Mouse (Mus musculus): ENCODE measurements around the gene Syne3. TPM values are rescaled to one million over a fixed set of nuclear protein-coding genes. Genes with fewer than 3 reads are reported as not detected.

Syne3 gene
- total and polyA plus RNA-seq, 3 experiments, result 4.9 to 10.7 TPM; not detected in 1

DNA sequence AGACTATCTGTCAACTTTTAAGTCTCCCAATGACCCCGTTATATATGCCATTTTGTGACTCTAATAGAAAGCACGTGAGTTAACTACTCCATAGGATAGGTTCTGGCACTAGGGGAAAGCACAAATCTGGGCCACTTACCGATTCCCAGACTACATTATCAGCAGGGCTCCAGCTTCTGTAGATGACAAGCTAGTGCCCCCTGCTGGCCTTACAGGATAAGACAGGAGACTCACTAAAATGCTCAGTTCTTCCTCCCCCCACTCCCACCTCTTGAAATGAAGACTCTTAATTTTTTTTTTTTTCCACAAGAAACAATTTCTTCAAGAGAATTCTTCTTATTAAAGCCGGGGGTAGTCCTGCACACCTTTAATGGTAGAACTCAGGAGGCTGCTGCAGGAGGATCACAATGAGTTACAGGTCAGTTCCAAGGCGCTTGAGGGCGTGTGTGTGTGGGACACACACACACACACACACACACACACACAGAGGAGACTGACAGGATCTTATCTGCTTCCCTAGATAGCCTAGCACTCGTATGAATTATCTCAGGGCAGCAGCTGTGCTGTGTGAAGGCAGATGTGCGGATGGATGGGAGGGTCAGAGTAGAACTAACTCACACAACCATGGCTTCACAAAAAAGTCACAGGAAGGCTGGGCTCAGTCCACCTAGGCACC is 15.8 kb upstream of the Syne3 start (continued):
- TF ChIP-seq POLR2AphosphoS2 (IDR thresholded peaks at IDR 0.05; ENCODE audit: low read length) (no peak; the same call in 1 of the 2 replicates), MYC (IDR thresholded peaks at IDR 0.05; ENCODE audit: low read depth, low read length) (no peak), NELFE (IDR thresholded peaks at IDR 0.05; ENCODE audit: low read depth, low read length) (no peak), CHD2 (IDR thresholded peaks at IDR 0.05; ENCODE audit: low read length) (no peak; the same call in 1 of the 2 replicates), TAL1 (IDR thresholded peaks at IDR 0.05; ENCODE audit: low read length) (peak; percentile 88), MAFK (IDR thresholded peaks at IDR 0.05; ENCODE audit: borderline replicate concordance, low read depth, low read length) (no peak), MEF2A (IDR thresholded peaks at IDR 0.05; ENCODE audit: extremely low read depth, insufficient replicate concordance, low read depth, low read length, poor library complexity, severe bottlenecking) (0 out of 2 replicates have a peak, but pooled peaks have one; percentile 57), SMC3 (IDR thresholded peaks at IDR 0.05; ENCODE audit: low read depth, low read length) (peak; percentile 90)

DNA sequence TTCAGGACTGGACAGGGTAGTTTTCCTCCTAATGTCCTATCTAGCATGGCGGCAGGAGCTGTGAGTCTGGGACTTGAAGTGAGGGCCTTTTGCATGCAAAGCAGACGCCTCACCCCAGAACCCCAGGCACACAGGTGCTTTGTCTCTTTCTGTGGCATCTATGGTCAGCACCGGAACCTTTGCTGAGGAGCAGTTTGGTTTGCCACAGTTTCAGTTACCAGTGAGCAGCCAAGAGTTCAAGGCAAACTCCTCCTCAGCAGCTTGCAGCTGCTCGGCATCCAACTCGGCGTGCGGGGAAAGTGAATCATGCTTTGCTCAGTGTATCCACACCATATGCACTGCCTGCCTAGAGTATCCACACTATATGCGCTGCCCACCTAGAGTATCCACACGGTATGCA is 13.2 kb upstream of the Syne3 start:
- peaks cover 1% of the 10 kb centered on the region; the same call in 1 of the 2 replicates for H3K79me2 ChIP-seq (ENCODE audit: control insufficient read depth, insufficient read depth, low read length, poor library complexity)
- H3K27me3 ChIP-seq (ENCODE audit: control insufficient read depth in 1 of 2, insufficient read depth in 2 of 2, low read length in 2 of 2), result no peaks in the 10 kb centered on the region
- H3K4me3 ChIP-seq (ENCODE audit: control insufficient read depth in 1 of 2, insufficient read depth in 1 of 2, low read depth in 2 of 2, low read length in 2 of 2), result no peak overlapping the region
- TF ChIP-seq CTCF (IDR thresholded peaks at IDR 0.05 in 2 of 3, conservative IDR thresholded peaks at IDR 0.05 in 1 of 3; ENCODE audit: control insufficient read depth in 1 of 3, insufficient read depth in 1 of 3, low read depth in 2 of 3, low read length in 3 of 3, poor library complexity in 1 of 3, severe bottlenecking in 1 of 3), result no peak
- TF ChIP-seq GATA1 (IDR thresholded peaks at IDR 0.05; ENCODE audit: low read depth, low read length), result no peak
- no peak for TF ChIP-seq USF1 (IDR thresholded peaks at IDR 0.05; ENCODE audit: low read depth, low read length)
- no peak for TF ChIP-seq CHD1 (IDR thresholded peaks at IDR 0.05; ENCODE audit: low read depth, low read length)
- no peak for TF ChIP-seq MYB (IDR thresholded peaks at IDR 0.05; ENCODE audit: low read depth, low read length)
- TF ChIP-seq MEF2A (IDR thresholded peaks at IDR 0.05; ENCODE audit: extremely low read depth, insufficient replicate concordance, low read depth, low read length, poor library complexity, severe bottlenecking), result no peak
- no peak for TF ChIP-seq TAL1 (IDR thresholded peaks at IDR 0.05; ENCODE audit: low read length)
- no peak for TF ChIP-seq ZNF384 (IDR thresholded peaks at IDR 0.05; ENCODE audit: low read depth, low read length)
- no peak for TF ChIP-seq POLR2AphosphoS5 (IDR thresholded peaks at IDR 0.05; ENCODE audit: borderline replicate concordance, low read depth, low read length)
- no peak for TF ChIP-seq ZC3H11A (IDR thresholded peaks at IDR 0.05; ENCODE audit: low read depth, low read length)
- TF ChIP-seq MXI1 (IDR thresholded peaks at IDR 0.05; ENCODE audit: low read depth, low read length), result no peak
- TF ChIP-seq CHD2 (IDR thresholded peaks at IDR 0.05; ENCODE audit: low read length), result no peak
- no peak for TF ChIP-seq GABPA (IDR thresholded peaks at IDR 0.05; ENCODE audit: low read depth, low read length)
- no peak for TF ChIP-seq SMC3 (IDR thresholded peaks at IDR 0.05; ENCODE audit: low read depth, low read length)
- no peak for TF ChIP-seq JUND (IDR thresholded peaks at IDR 0.05; ENCODE audit: low read depth, low read length)
- TF ChIP-seq NELFE (IDR thresholded peaks at IDR 0.05; ENCODE audit: low read depth, low read length), result no peak
- no peak for TF ChIP-seq E2F4 (IDR thresholded peaks at IDR 0.05; ENCODE audit: borderline replicate concordance, low read depth, low read length)
- H3K36me3 ChIP-seq (ENCODE audit: control insufficient read depth in 1 of 2, insufficient read depth in 2 of 2, low read length in 2 of 2), result peaks cover 0 to 22% of the 10 kb centered on the region in 2 experiments; a peak in 2 of 4 replicates
- H3K27ac ChIP-seq (ENCODE audit: control insufficient read depth, low read depth, low read length), result no peak overlapping the region
- peaks cover 5 to 29% of the 10 kb centered on the region in 2 experiments for H3K4me1 ChIP-seq (ENCODE audit: control insufficient read depth in 1 of 2, insufficient read depth in 2 of 2, low read length in 2 of 2)
- DNase-seq (ENCODE audit: low read depth, low spot score), result no peak
- no peak overlapping the region for H3K9ac ChIP-seq (ENCODE audit: control insufficient read depth, low read depth, low read length, poor library complexity, severe bottlenecking)
- H3K9me3 ChIP-seq (replicated peaks; ENCODE audit: insufficient read depth, low read length), result no peaks in the 10 kb centered on the region
